Mouse (Mus musculus) mouse trophoblast stem cell (cell line): ENCODE data around the gene Tssk2.

ENCODE experiments used
- in situ Hi-C, 2 experiments: fragments of 300-500 bp; cut with MseI, MboI; formaldehyde crosslinking; loops; 2 replicates in 1 of 2; 3 replicates in 1 of 2; pipeline ENCODE4 v1.15.1; 2025

The Tssk2 gene

GRCm38 (mm10) chr16:17898462-17898861 is at the start of gene Tssk2, which contains the start of gene Dgcr2:
TSS of gene Tssk2 (plus strand) at chr16:17898637.
TSS of gene Dgcr2 (minus strand) at chr16:17898562.
- in situ Hi-C loops: no loop called here

- in situ Hi-C loops: no loop called here
Observed at GRCm38 (mm10) chr16:17848928-17849327, 49.5 kb upstream of the Tssk2 start.

GRCm38 (mm10) chr16:17849486-17849885 is 49.0 kb upstream of the Tssk2 start:
- in situ Hi-C loops: no loop called here

- in situ Hi-C loops: no loop called here
Observed at GRCm38 (mm10) chr16:17851331-17851730, 47.1 kb upstream of the Tssk2 start.

GRCm38 (mm10) chr16:17851860-17852259 is 46.6 kb upstream of the Tssk2 start:
- in situ Hi-C loops: no loop called here

GRCm38 (mm10) chr16:17853263-17853662 is 45.2 kb upstream of the Tssk2 start:
- in situ Hi-C loops: no loop called here

- in situ Hi-C loops: no loop called here
Observed at GRCm38 (mm10) chr16:17857157-17857556, 41.3 kb upstream of the Tssk2 start.

GRCm38 (mm10) chr16:17858592-17858991 is 39.8 kb upstream of the Tssk2 start:
- in situ Hi-C loops: no loop called here

- in situ Hi-C loops: no loop called here
Observed at GRCm38 (mm10) chr16:17865293-17865692, 33.1 kb upstream of the Tssk2 start.

- in situ Hi-C loops: no loop called here
Observed at GRCm38 (mm10) chr16:17865770-17866169, 32.7 kb upstream of the Tssk2 start.

GRCm38 (mm10) chr16:17871248-17871647 is 27.2 kb upstream of the Tssk2 start:
- in situ Hi-C loops: no loop called here

- in situ Hi-C loops: no loop called here
Observed at GRCm38 (mm10) chr16:17872995-17873394, 25.4 kb upstream of the Tssk2 start.

GRCm38 (mm10) chr16:17875174-17875573 is 23.3 kb upstream of the Tssk2 start:
- in situ Hi-C loops: no loop called here

- in situ Hi-C loops: no loop called here
Observed at GRCm38 (mm10) chr16:17876096-17876495, 22.3 kb upstream of the Tssk2 start.

- in situ Hi-C loops: no loop called here
Observed at GRCm38 (mm10) chr16:17879571-17879970, 18.9 kb upstream of the Tssk2 start.

- in situ Hi-C loops: no loop called here
Observed at GRCm38 (mm10) chr16:17882196-17882595, 16.2 kb upstream of the Tssk2 start.

GRCm38 (mm10) chr16:17884116-17884515 is 14.3 kb upstream of the Tssk2 start:
- in situ Hi-C loops: no loop called here

- in situ Hi-C loops: no loop called here
Observed at GRCm38 (mm10) chr16:17889689-17890341, 8.6 kb upstream of the Tssk2 start.

GRCm38 (mm10) chr16:17890342-17890727 is 8.1 kb upstream of the Tssk2 start:
- in situ Hi-C loops: no loop called here

- in situ Hi-C loops: no loop called here
Observed at GRCm38 (mm10) chr16:17890917-17891566, 7.4 kb upstream of the Tssk2 start.

- in situ Hi-C loops: no loop called here
Observed at GRCm38 (mm10) chr16:17891567-17891959, 6.9 kb upstream of the Tssk2 start, which contains the start of gene Gm20518. TSS of gene Gm20518 (minus strand) at chr16:17891671.

GRCm38 (mm10) chr16:17892606-17893005 is 5.8 kb upstream of the Tssk2 start:
- in situ Hi-C loops: no loop called here

- in situ Hi-C loops: no loop called here
Observed at GRCm38 (mm10) chr16:17893923-17894322, 4.5 kb upstream of the Tssk2 start, which contains the start of gene Tssk1. TSS of gene Tssk1 (plus strand) at chr16:17894223.
